In the genomic region with DNA sequence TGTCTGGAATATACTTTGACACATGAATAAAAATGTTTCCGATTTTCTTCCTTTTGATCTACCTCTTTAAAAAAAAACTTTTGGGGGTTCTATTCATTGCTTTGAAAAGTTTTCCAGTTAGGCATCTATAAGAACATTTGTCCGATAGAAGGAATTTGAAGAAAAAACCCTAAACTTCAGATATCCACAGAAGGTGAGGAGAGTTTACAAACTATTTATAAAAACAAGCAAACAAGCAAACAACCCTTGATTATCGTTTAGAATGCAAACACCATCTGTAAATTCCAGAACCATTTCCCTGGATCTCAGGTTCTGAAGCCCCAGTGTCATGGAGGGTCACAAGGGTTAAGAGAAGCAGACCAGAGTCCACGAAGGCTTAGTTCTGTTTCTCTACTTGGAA, we compare ENCODE assay signal across 9 mouse cellular contexts. TPM values are rescaled to one million over a fixed set of nuclear protein-coding genes. Genes with fewer than 3 reads are reported as not detected.
DNase-seq lines count a peak whose midpoint lies in the region; ATAC-seq and TF ChIP-seq lines count a peak whose summit lies in the region.
"Had no signal": no experiment of that assay in that cellular context is flagged by ENCODE, and none has a peak within 500 bp of the region (broad histone marks: within the 10 kb centered on the region; RNA-seq: fewer than 3 reads in every experiment).

A gene (plus strand): TSS at position 301 of the 400 bp plus-strand sequence.

- peak within 1 kb of the TSS; percentile 74 for H3K27ac ChIP-seq in heart, embryonic 10.5 days
- H3K27ac ChIP-seq in thymus, adult 2 months (ENCODE audit: control insufficient read depth, insufficient read depth, low read length), result no peak within 1 kb of the TSS
- 0 out of 2 replicates have a peak within 1 kb of the TSS, but pooled peaks have one; percentile 14 for H3K27ac ChIP-seq in liver, embryonic 15.5 days (replicated peaks)

- H3K4me3 ChIP-seq in heart, embryonic 10.5 days, result peak within 1 kb of the TSS; percentile 61
- H3K4me3 ChIP-seq in thymus, adult 2 months (ENCODE audit: control insufficient read depth, insufficient read depth, low read length), result peak within 1 kb of the TSS; percentile 14; the same call in 1 of the 2 replicates
- H3K4me3 ChIP-seq in liver, embryonic 15.5 days (replicated peaks), result peak within 1 kb of the TSS; percentile 42

- H3K9me3 ChIP-seq in heart, embryonic 10.5 days, result no peaks in the 10 kb centered on the region
- no peaks in the 10 kb centered on the region for H3K9me3 ChIP-seq in liver, embryonic 15.5 days (replicated peaks)

- no peak for TF ChIP-seq POLR2A in thymus, adult 2 months (IDR thresholded peaks at IDR 0.05; ENCODE audit: control insufficient read depth, extremely low read depth, insufficient read depth, low read length, poor library complexity)

- peaks cover 5% of the 10 kb centered on the region for H3K4me1 ChIP-seq in heart, embryonic 10.5 days
- H3K4me1 ChIP-seq in thymus, adult 2 months (replicated peaks; ENCODE audit: control insufficient read depth, insufficient read depth, low read length), result no peaks in the 10 kb centered on the region
- no peaks in the 10 kb centered on the region for H3K4me1 ChIP-seq in liver, embryonic 15.5 days (replicated peaks)

- H3K36me3 ChIP-seq in heart, embryonic 10.5 days, result no peaks in the 10 kb centered on the region
- H3K36me3 ChIP-seq in thymus, adult 2 months (ENCODE audit: control insufficient read depth, insufficient read depth, low read length), result no peaks in the 10 kb centered on the region
- no peaks in the 10 kb centered on the region for H3K36me3 ChIP-seq in liver, embryonic 15.5 days (replicated peaks)

- no peak for DNase-seq in heart, embryonic 10.5 days (ENCODE audit: low spot score)
- DNase-seq in heart, adult 11 months, result no peak
- no peak for DNase-seq in thymus, adult 2 months
- no peak for DNase-seq in thymus, postnatal 4 days
- DNase-seq in spleen, adult 18-20 months, result no peak

- ATAC-seq in liver, embryonic 15.5 days (ENCODE audit: insufficient read depth), result no peak
- ATAC-seq in inflammation-experienced regulatory T-cells, adult 6 months, result no peak
- no peak for ATAC-seq in frontal cortex, adult (ENCODE audit: low TSS enrichment)

- peak within 1 kb of the TSS; percentile 49 for H3K4me2 ChIP-seq in liver, embryonic 15.5 days

- H3K27me3 ChIP-seq in heart, embryonic 10.5 days (ENCODE audit: insufficient read depth, poor library complexity, severe bottlenecking), result no peaks in the 10 kb centered on the region
- H3K27me3 ChIP-seq in thymus, adult 2 months (ENCODE audit: control insufficient read depth, insufficient read depth, low read length), result no peaks in the 10 kb centered on the region
- H3K27me3 ChIP-seq in liver, embryonic 15.5 days, result no peaks in the 10 kb centered on the region

- WGBS in heart, embryonic 10.5 days, result 56% methylated on average over 4 of the region's 4 CpGs
- WGBS in thymus, adult 2 months, result 83% methylated on average over 4 of the region's 4 CpGs
- 56% methylated on average over 4 of the region's 4 CpGs for WGBS in liver, embryonic 15.5 days (ENCODE audit: insufficient replicate concordance)

- no peak for TF ChIP-seq CTCF in thymus, adult 2 months (IDR thresholded peaks at IDR 0.05; ENCODE audit: borderline replicate concordance, control insufficient read depth, extremely low read depth, insufficient read depth, low read length, poor library complexity)

- 0 out of 2 replicates have a peak within 1 kb of the TSS, but pooled peaks have one; percentile 5 for H3K9ac ChIP-seq in liver, embryonic 15.5 days

RNA-seq across cellular contexts. Expression of the gene that starts here (rescaled TPM):
- polyA plus RNA-seq in heart, embryonic 10.5 days (2016; fragmentation: Nextera tagmentation; extraction: Ambion mirVana), result not detected in 2 replicates
- not detected in 2 replicates for polyA plus RNA-seq in thymus, adult 2 months (2012; rRNA removed)
- polyA plus RNA-seq in liver, embryonic 15.5 days (2015; fragmentation: Nextera tagmentation; extraction: Ambion mirVana), result not detected in 2 replicates
- not detected for polyA plus RNA-seq in inflammation-experienced regulatory T-cells, adult 6 months (2017; shearing (Covaris generic))
- polyA plus RNA-seq: C2C12 had no signal
